13 mouse cellular contexts compared by ENCODE assay signal in the genomic region with DNA sequence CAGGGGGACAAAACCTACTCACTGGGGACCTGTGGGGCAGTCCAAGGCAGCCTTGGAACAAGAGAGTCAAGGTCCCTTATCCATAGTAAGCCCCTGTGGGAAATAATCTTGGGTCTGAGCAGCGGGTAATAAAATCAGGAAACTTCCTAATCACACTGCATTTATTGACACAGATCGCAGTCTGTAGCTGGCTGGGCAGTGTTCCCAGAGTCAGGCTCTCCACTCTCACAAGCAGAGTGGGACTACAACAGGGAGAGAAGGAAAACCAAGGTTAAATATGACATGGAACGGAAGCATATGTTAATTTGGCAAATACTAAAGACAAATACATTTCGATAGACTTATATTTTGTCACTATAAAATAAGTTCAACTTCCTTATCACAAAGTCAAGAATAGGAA.
DNase-seq lines count a peak whose midpoint lies in the region; ATAC-seq and TF ChIP-seq lines count a peak whose summit lies in the region.
"Had no signal": no experiment of that assay in that cellular context is flagged by ENCODE, and none has a peak within 500 bp of the region (broad histone marks: within the 10 kb centered on the region; RNA-seq: fewer than 3 reads in every experiment).

No protein-coding gene starts in this region.

- no peaks in the 10 kb centered on the region for H3K27me3 ChIP-seq in intestine, embryonic 15.5 days (replicated peaks)
- no peaks in the 10 kb centered on the region for H3K27me3 ChIP-seq in intestine, postnatal 0 days (replicated peaks; ENCODE audit: control insufficient read depth, insufficient read depth, low read length)
- H3K27me3 ChIP-seq in embryonic facial prominence, embryonic 14.5 days (replicated peaks; ENCODE audit: control insufficient read depth, insufficient read depth, low read length): no peaks in the 10 kb centered on the region
- H3K27me3 ChIP-seq in limb, embryonic 10.5 days (ENCODE audit: low read depth, poor library complexity, severe bottlenecking): no peaks in the 10 kb centered on the region
- H3K27me3 ChIP-seq: embryonic facial prominence, embryonic 13.5 days; stomach, embryonic 15.5 days had no signal

- no peak overlapping the region for H3K27ac ChIP-seq in intestine, embryonic 15.5 days
- H3K27ac ChIP-seq in intestine, postnatal 0 days (ENCODE audit: low read depth, low read length): no peak overlapping the region
- H3K27ac ChIP-seq in embryonic facial prominence, embryonic 14.5 days (replicated peaks; ENCODE audit: low read depth, low read length): no peak overlapping the region
- H3K27ac ChIP-seq in limb, embryonic 10.5 days: 0 out of 2 replicates have a peak overlapping the region, but pooled peaks have one; percentile 21
- H3K27ac ChIP-seq: embryonic facial prominence, embryonic 13.5 days; stomach, embryonic 15.5 days had no signal

- peak; percentile 74 for DNase-seq in brain, embryonic 14.5 days (ENCODE audit: low read depth)
- DNase-seq in embryonic facial prominence, embryonic 14.5 days (ENCODE audit: low spot score): peak; percentile 42
- DNase-seq in limb, embryonic 10.5 days (ENCODE audit: low spot score): no peak
- no peak for DNase-seq in spleen, postnatal 10 days (ENCODE audit: low spot score in 2 of 2)
- no peak for DNase-seq in kidney, adult 8-10 months
- DNase-seq: adrenal gland, postnatal 25 days; cerebellum, adult 11 months; layer of hippocampus, adult 9-11 months had no signal

- H3K9me3 ChIP-seq in intestine, embryonic 15.5 days: no peaks in the 10 kb centered on the region
- H3K9me3 ChIP-seq in intestine, postnatal 0 days (ENCODE audit: control insufficient read depth): no peaks in the 10 kb centered on the region
- H3K9me3 ChIP-seq in embryonic facial prominence, embryonic 14.5 days (ENCODE audit: control insufficient read depth, low read length): no peaks in the 10 kb centered on the region
- no peaks in the 10 kb centered on the region for H3K9me3 ChIP-seq in limb, embryonic 10.5 days (replicated peaks)
- H3K9me3 ChIP-seq: embryonic facial prominence, embryonic 13.5 days; stomach, embryonic 15.5 days had no signal

- TF ChIP-seq CTCF in intestine, postnatal 0 days (IDR thresholded peaks at IDR 0.05; ENCODE audit: low read depth): no peak
- no peak for TF ChIP-seq CTCF in brain, embryonic 14.5 days (IDR thresholded peaks at IDR 0.05; ENCODE audit: borderline replicate concordance, extremely low read depth, insufficient read depth, insufficient read length)

- no peaks in the 10 kb centered on the region for H3K36me3 ChIP-seq in intestine, embryonic 15.5 days
- no peaks in the 10 kb centered on the region for H3K36me3 ChIP-seq in intestine, postnatal 0 days (ENCODE audit: control insufficient read depth, insufficient read depth)
- no peaks in the 10 kb centered on the region for H3K36me3 ChIP-seq in embryonic facial prominence, embryonic 14.5 days (ENCODE audit: control insufficient read depth, insufficient read depth, low read length)
- no peaks in the 10 kb centered on the region for H3K36me3 ChIP-seq in limb, embryonic 10.5 days
- H3K36me3 ChIP-seq: embryonic facial prominence, embryonic 13.5 days; stomach, embryonic 15.5 days had no signal

- no peak for TF ChIP-seq POLR2A in brain, embryonic 14.5 days (IDR thresholded peaks at IDR 0.05; ENCODE audit: borderline replicate concordance, extremely low read depth, insufficient read depth, insufficient read length, poor library complexity, severe bottlenecking)

- H3K4me3 ChIP-seq in intestine, embryonic 15.5 days (replicated peaks): no peak overlapping the region
- H3K4me3 ChIP-seq in intestine, postnatal 0 days (ENCODE audit: low read depth, low read length): no peak overlapping the region
- no peak overlapping the region for H3K4me3 ChIP-seq in embryonic facial prominence, embryonic 14.5 days (ENCODE audit: low read depth, low read length)
- no peak overlapping the region for H3K4me3 ChIP-seq in limb, embryonic 10.5 days
- H3K4me3 ChIP-seq: embryonic facial prominence, embryonic 13.5 days; stomach, embryonic 15.5 days had no signal

- H3K4me2 ChIP-seq in intestine, embryonic 15.5 days (replicated peaks): no peak overlapping the region
- H3K4me2 ChIP-seq in intestine, postnatal 0 days (replicated peaks; ENCODE audit: low read depth): no peak overlapping the region
- H3K4me2 ChIP-seq in embryonic facial prominence, embryonic 14.5 days (ENCODE audit: low read depth, low read length): no peak overlapping the region
- H3K4me2 ChIP-seq: embryonic facial prominence, embryonic 13.5 days; heart, embryonic 11.5 days; stomach, embryonic 15.5 days had no signal

- H3K9ac ChIP-seq in intestine, embryonic 15.5 days: no peak overlapping the region
- no peak overlapping the region for H3K9ac ChIP-seq in intestine, postnatal 0 days (ENCODE audit: low read depth, low read length)
- no peak overlapping the region for H3K9ac ChIP-seq in embryonic facial prominence, embryonic 14.5 days (ENCODE audit: low read depth, low read length)
- H3K9ac ChIP-seq: embryonic facial prominence, embryonic 13.5 days; stomach, embryonic 15.5 days had no signal

- ATAC-seq in intestine, embryonic 15.5 days: peak; percentile 45; the same call in 1 of the 2 replicates
- ATAC-seq in intestine, postnatal 0 days: no peak
- ATAC-seq in embryonic facial prominence, embryonic 14.5 days (ENCODE audit: low read depth): no peak

- 0 out of 2 replicates have a peak, but pooled peaks cover 4% of the 10 kb centered on the region for H3K4me1 ChIP-seq in intestine, embryonic 15.5 days (replicated peaks)
- no peaks in the 10 kb centered on the region for H3K4me1 ChIP-seq in intestine, postnatal 0 days (replicated peaks; ENCODE audit: control insufficient read depth, insufficient read depth, low read length)
- peaks cover 16% of the 10 kb centered on the region; the same call in 1 of the 2 replicates for H3K4me1 ChIP-seq in embryonic facial prominence, embryonic 14.5 days (ENCODE audit: control insufficient read depth, insufficient read depth, low read length)
- H3K4me1 ChIP-seq in limb, embryonic 10.5 days: peaks cover 6% of the 10 kb centered on the region; the same call in 1 of the 2 replicates
- H3K4me1 ChIP-seq: stomach, embryonic 15.5 days had no signal

- WGBS in intestine, embryonic 15.5 days: 63% methylated on average over 4 of the region's 4 CpGs
- 46% methylated on average over 4 of the region's 4 CpGs for WGBS in intestine, postnatal 0 days
- WGBS in embryonic facial prominence, embryonic 14.5 days: 55% methylated on average over 4 of the region's 4 CpGs
- 89% methylated on average over 4 of the region's 4 CpGs for whole genome bisulfite sequencing in limb, embryonic 10.5 days

Comparison
In these comparisons a context has a peak if more than half of its experiments do, and no peak if none do; other contexts are left out.
1. DNase-seq: peak in brain, embryonic 14.5 days (single experiment) and embryonic facial prominence, embryonic 14.5 days (single experiment); none in limb, embryonic 10.5 days (single experiment), spleen, postnatal 10 days (0 of 2) and kidney, adult 8-10 months (0 of 2).